Mouse (Mus musculus): ENCODE data around the gene Tusc2. TPM values are rescaled to one million over a fixed set of nuclear protein-coding genes. Genes with fewer than 3 reads are reported as not detected.

Tusc2 gene
- polyA plus RNA-seq, 1 experiment from 2014 or later: 88.2 TPM

- Histone ChIP-seq H3K9me3 (ENCODE audit: control insufficient read depth, low read length) (no peaks in the 10 kb centered on the region), H3K36me3 (ENCODE audit: control insufficient read depth, insufficient read depth, low read length) (peaks cover 6% of the 10 kb centered on the region; the same call in 1 of the 2 replicates), H3K4me1 (replicated peaks; ENCODE audit: control insufficient read depth, insufficient read depth, low read length) (peaks cover 12% of the 10 kb centered on the region), H3K4me3 (ENCODE audit: low read depth, low read length) (peak overlapping the region; percentile 66), H3K9ac (ENCODE audit: low read depth, low read length) (peak overlapping the region; percentile 85), H3K27me3 (ENCODE audit: control insufficient read depth, insufficient read depth, low read length) (no peaks in the 10 kb centered on the region), H3K4me2 (replicated peaks; ENCODE audit: low read depth, low read length) (peak overlapping the region; percentile 100), H3K27ac (ENCODE audit: low read depth, low read length) (no peak overlapping the region)
- DNase-seq (ENCODE audit: low spot score) (no peak), ATAC-seq (ENCODE audit: low FRiP score) (peak; percentile 37; the same call in 1 of the 2 replicates)
- WGBS: under 1% methylated on average over 39 of the region's 40 CpGs
These were observed 28.4 kb upstream of the Tusc2 start for GRCm38 (mm10) chr9:107534408-107535202.

GRCm38 (mm10) chr9:107538231-107538630, 24.8 kb upstream of the Tusc2 start:
- 94% methylated on average over 7 of the region's 7 CpGs for WGBS
- no peaks in the 10 kb centered on the region for H3K9me3 ChIP-seq (ENCODE audit: control insufficient read depth, low read length)
- ATAC-seq (ENCODE audit: low FRiP score) (no peak), DNase-seq (ENCODE audit: low spot score) (no peak)
- H3K4me1 ChIP-seq (replicated peaks; ENCODE audit: control insufficient read depth, insufficient read depth, low read length): peaks cover 18% of the 10 kb centered on the region
- no peaks in the 10 kb centered on the region for H3K27me3 ChIP-seq (ENCODE audit: control insufficient read depth, insufficient read depth, low read length)
- H3K4me2 ChIP-seq (replicated peaks; ENCODE audit: low read depth, low read length): no peak overlapping the region
- H3K4me3 ChIP-seq (ENCODE audit: low read depth, low read length): no peak overlapping the region
- H3K36me3 ChIP-seq (ENCODE audit: control insufficient read depth, insufficient read depth, low read length): peaks cover 9% of the 10 kb centered on the region; the same call in 1 of the 2 replicates
- H3K27ac ChIP-seq (ENCODE audit: low read depth, low read length): no peak overlapping the region
- H3K9ac ChIP-seq (ENCODE audit: low read depth, low read length): no peak overlapping the region

GRCm38 (mm10) chr9:107538711-107539110, 24.3 kb upstream of the Tusc2 start:
- H3K9ac ChIP-seq (ENCODE audit: low read depth, low read length): no peak overlapping the region
- H3K27me3 ChIP-seq (ENCODE audit: control insufficient read depth, insufficient read depth, low read length): no peaks in the 10 kb centered on the region
- H3K4me3 ChIP-seq (ENCODE audit: low read depth, low read length): no peak overlapping the region
- peaks cover 9% of the 10 kb centered on the region; the same call in 1 of the 2 replicates for H3K36me3 ChIP-seq (ENCODE audit: control insufficient read depth, insufficient read depth, low read length)
- peaks cover 18% of the 10 kb centered on the region for H3K4me1 ChIP-seq (replicated peaks; ENCODE audit: control insufficient read depth, insufficient read depth, low read length)
- DNase-seq (ENCODE audit: low spot score): no peak
- ATAC-seq (ENCODE audit: low FRiP score): no peak
- H3K27ac ChIP-seq (ENCODE audit: low read depth, low read length): no peak overlapping the region
- 94% methylated on average over 3 of the region's 3 CpGs for WGBS
- H3K9me3 ChIP-seq (ENCODE audit: control insufficient read depth, low read length): no peaks in the 10 kb centered on the region
- H3K4me2 ChIP-seq (replicated peaks; ENCODE audit: low read depth, low read length): no peak overlapping the region

- Histone ChIP-seq H3K4me2 (replicated peaks; ENCODE audit: low read depth, low read length) (no peak overlapping the region), H3K9ac (ENCODE audit: low read depth, low read length) (no peak overlapping the region), H3K4me1 (replicated peaks; ENCODE audit: control insufficient read depth, insufficient read depth, low read length) (peaks cover 18% of the 10 kb centered on the region), H3K9me3 (ENCODE audit: control insufficient read depth, low read length) (no peaks in the 10 kb centered on the region), H3K36me3 (ENCODE audit: control insufficient read depth, insufficient read depth, low read length) (peaks cover 11% of the 10 kb centered on the region; the same call in 1 of the 2 replicates), H3K27me3 (ENCODE audit: control insufficient read depth, insufficient read depth, low read length) (no peaks in the 10 kb centered on the region), H3K4me3 (ENCODE audit: low read depth, low read length) (no peak overlapping the region), H3K27ac (ENCODE audit: low read depth, low read length) (no peak overlapping the region)
- ATAC-seq (ENCODE audit: low FRiP score) (no peak), DNase-seq (ENCODE audit: low spot score) (no peak)
- 93% methylated on average over 8 of the region's 8 CpGs for WGBS
These were observed 23.1 kb upstream of the Tusc2 start for GRCm38 (mm10) chr9:107539940-107540339.

- H3K9me3 ChIP-seq (ENCODE audit: control insufficient read depth, low read length): no peaks in the 10 kb centered on the region
- 73% methylated on average over 4 of the region's 4 CpGs for WGBS
- no peak overlapping the region for H3K27ac ChIP-seq (ENCODE audit: low read depth, low read length)
- no peak overlapping the region for H3K4me2 ChIP-seq (replicated peaks; ENCODE audit: low read depth, low read length)
- DNase-seq (ENCODE audit: low spot score): no peak
- no peak overlapping the region for H3K4me3 ChIP-seq (ENCODE audit: low read depth, low read length)
- no peak for ATAC-seq (ENCODE audit: low FRiP score)
- no peaks in the 10 kb centered on the region for H3K27me3 ChIP-seq (ENCODE audit: control insufficient read depth, insufficient read depth, low read length)
- peaks cover 18% of the 10 kb centered on the region for H3K4me1 ChIP-seq (replicated peaks; ENCODE audit: control insufficient read depth, insufficient read depth, low read length)
- no peak overlapping the region for H3K9ac ChIP-seq (ENCODE audit: low read depth, low read length)
- H3K36me3 ChIP-seq (ENCODE audit: control insufficient read depth, insufficient read depth, low read length): peaks cover 11% of the 10 kb centered on the region; the same call in 1 of the 2 replicates
These were observed 22.6 kb upstream of the Tusc2 start for GRCm38 (mm10) chr9:107540420-107540819.

GRCm38 (mm10) chr9:107541005-107541404, 22.1 kb upstream of the Tusc2 start:
- Histone ChIP-seq H3K27ac (ENCODE audit: low read depth, low read length) (no peak overlapping the region), H3K4me2 (replicated peaks; ENCODE audit: low read depth, low read length) (peak overlapping the region; percentile 62), H3K9ac (ENCODE audit: low read depth, low read length) (peak overlapping the region; percentile 61; the same call in 1 of the 2 replicates), H3K27me3 (ENCODE audit: control insufficient read depth, insufficient read depth, low read length) (no peaks in the 10 kb centered on the region), H3K4me1 (replicated peaks; ENCODE audit: control insufficient read depth, insufficient read depth, low read length) (peaks cover 12% of the 10 kb centered on the region), H3K36me3 (ENCODE audit: control insufficient read depth, insufficient read depth, low read length) (peaks cover 11% of the 10 kb centered on the region; the same call in 1 of the 2 replicates), H3K9me3 (ENCODE audit: control insufficient read depth, low read length) (no peaks in the 10 kb centered on the region), H3K4me3 (ENCODE audit: low read depth, low read length) (peak overlapping the region; percentile 60)
- DNase-seq (ENCODE audit: low spot score): no peak
- no peak for ATAC-seq (ENCODE audit: low FRiP score)
- 30% methylated on average over 10 of the region's 10 CpGs for WGBS

- 2% methylated on average over 46 of the region's 46 CpGs for WGBS
- peaks cover 11% of the 10 kb centered on the region; the same call in 1 of the 2 replicates for H3K36me3 ChIP-seq (ENCODE audit: control insufficient read depth, insufficient read depth, low read length)
- DNase-seq (ENCODE audit: low spot score) (peak; percentile 97), ATAC-seq (ENCODE audit: low FRiP score) (peak; percentile 87)
- H3K27me3 ChIP-seq (ENCODE audit: control insufficient read depth, insufficient read depth, low read length): no peaks in the 10 kb centered on the region
- peak within 1 kb of the TSS; percentile 62 for H3K4me2 ChIP-seq (replicated peaks; ENCODE audit: low read depth, low read length)
- no peaks in the 10 kb centered on the region for H3K9me3 ChIP-seq (ENCODE audit: control insufficient read depth, low read length)
- H3K4me3 ChIP-seq (ENCODE audit: low read depth, low read length): peak within 1 kb of the TSS; percentile 60
- H3K27ac ChIP-seq (ENCODE audit: low read depth, low read length): no peak within 1 kb of the TSS
- peaks cover 10% of the 10 kb centered on the region for H3K4me1 ChIP-seq (replicated peaks; ENCODE audit: control insufficient read depth, insufficient read depth, low read length)
- H3K9ac ChIP-seq (ENCODE audit: low read depth, low read length): peak within 1 kb of the TSS; percentile 61
These were observed 21.3 kb upstream of the Tusc2 start, which contains the start of the genes Cyb561d2 and Nprl2 for GRCm38 (mm10) chr9:107541474-107542351. TSS of gene Cyb561d2 (minus strand) at chr9:107542193. TSS of gene Nprl2 (plus strand) at chr9:107542226.

GRCm38 (mm10) chr9:107542352-107542686, 20.7 kb upstream of the Tusc2 start:
- 3% methylated on average over 11 of the region's 11 CpGs for WGBS
- no peaks in the 10 kb centered on the region for H3K27me3 ChIP-seq (ENCODE audit: control insufficient read depth, insufficient read depth, low read length)
- peaks cover 11% of the 10 kb centered on the region; the same call in 1 of the 2 replicates for H3K36me3 ChIP-seq (ENCODE audit: control insufficient read depth, insufficient read depth, low read length)
- DNase-seq (ENCODE audit: low spot score): no peak
- peaks cover 12% of the 10 kb centered on the region for H3K4me1 ChIP-seq (replicated peaks; ENCODE audit: control insufficient read depth, insufficient read depth, low read length)
- H3K9ac ChIP-seq (ENCODE audit: low read depth, low read length): peak overlapping the region; percentile 61
- peak; percentile 56 for ATAC-seq (ENCODE audit: low FRiP score)
- H3K27ac ChIP-seq (ENCODE audit: low read depth, low read length): no peak overlapping the region
- peak overlapping the region; percentile 60 for H3K4me3 ChIP-seq (ENCODE audit: low read depth, low read length)
- peak overlapping the region; percentile 62 for H3K4me2 ChIP-seq (replicated peaks; ENCODE audit: low read depth, low read length)
- no peaks in the 10 kb centered on the region for H3K9me3 ChIP-seq (ENCODE audit: control insufficient read depth, low read length)
